Mouse (Mus musculus): ENCODE data around the gene Ufc1. TPM values are rescaled to one million over a fixed set of nuclear protein-coding genes. Genes with fewer than 3 reads are reported as not detected.
A peak's percentile ranks its signal among the peaks of the same experiment; 100 is the strongest.

Gene Ufc1
- total and polyA plus RNA-seq, 3 experiments, result 71.4 to 115 (median 98.4) TPM

- no peaks in the 10 kb centered on the region for H3K79me2 ChIP-seq (replicated peaks; ENCODE audit: control insufficient read depth, extremely low read depth, insufficient read depth, poor library complexity, severe bottlenecking)
- 0 out of 4 replicates have a peak, but pooled peaks cover 0 to 5% of the 10 kb centered on the region in 2 experiments for H3K4me1 ChIP-seq (ENCODE audit: control insufficient read depth in 1 of 2, insufficient read depth in 2 of 2)
- H3K4me2 ChIP-seq (ENCODE audit: insufficient read depth, low read depth, poor library complexity, severe bottlenecking), result no peak overlapping the region
- dilution Hi-C loops (cut with MboI; ENCODE audit: extremely low pct_ligation_motif_present, extremely low pct_unique_long_range_greater_than_20kb, low sequenced_read_pairs) (no loop called here), in situ Hi-C loops (cut with MboI; ENCODE audit: low pct_ligation_motif_present, low pct_unique_long_range_greater_than_20kb, low sequenced_read_pairs) (no loop called here)
- H3K9ac ChIP-seq (ENCODE audit: insufficient read depth, low read depth), result no peak overlapping the region
- TF ChIP-seq KAT2A (IDR thresholded peaks at IDR 0.05; ENCODE audit: insufficient replicate concordance, low read length) (no peak), GABPA (IDR thresholded peaks at IDR 0.05; ENCODE audit: insufficient replicate concordance, low read depth, low read length) (no peak), MAFK (IDR thresholded peaks at IDR 0.05; ENCODE audit: insufficient replicate concordance, low read length) (no peak), CHD1 (IDR thresholded peaks at IDR 0.05; ENCODE audit: low read depth, low read length) (no peak), BHLHE40 (IDR thresholded peaks at IDR 0.05; ENCODE audit: low read depth, low read length) (no peak), POLR2A (IDR thresholded peaks at IDR 0.05; ENCODE audit: low read depth, low read length) (no peak), CHD2 (IDR thresholded peaks at IDR 0.05; ENCODE audit: low read length) (no peak), SMC3 (IDR thresholded peaks at IDR 0.05; ENCODE audit: low read depth, low read length) (no peak), TBP (conservative IDR thresholded peaks at IDR 0.05; ENCODE audit: low read depth, low read length) (no peak)
- H3K4me3 ChIP-seq (replicated peaks in 1 of 3; ENCODE audit: low read depth in 2 of 3, low read length in 2 of 3, poor library complexity in 1 of 3), result no peak overlapping the region
- no peak overlapping the region for H3K27ac ChIP-seq (ENCODE audit: insufficient read depth, low read depth)
- H3K36me3 ChIP-seq (replicated peaks in 1 of 2; ENCODE audit: control insufficient read depth in 1 of 2, insufficient read depth in 1 of 2, low read length in 1 of 2), result no peaks in the 10 kb centered on the region
- peaks cover 40% of the 10 kb centered on the region for H3K27me3 ChIP-seq (replicated peaks)
- no peaks in the 10 kb centered on the region for H3K9me3 ChIP-seq (replicated peaks; ENCODE audit: low read length)
- DNase-seq (ENCODE audit: extremely low read depth), result no peak
Measured at GRCm38 (mm10) chr1:171263185-171263611, 31.6 kb downstream of the Ufc1 start.

- in situ Hi-C loops (cut with MboI; ENCODE audit: low pct_ligation_motif_present, low pct_unique_long_range_greater_than_20kb, low sequenced_read_pairs), result no loop called here
- Histone ChIP-seq H3K27me3 (replicated peaks) (peaks cover 43% of the 10 kb centered on the region), H3K79me2 (replicated peaks; ENCODE audit: control insufficient read depth, extremely low read depth, insufficient read depth, poor library complexity, severe bottlenecking) (no peaks in the 10 kb centered on the region), H3K4me1 (ENCODE audit: control insufficient read depth in 1 of 2, insufficient read depth in 2 of 2) (0 out of 4 replicates have a peak, but pooled peaks cover 0 to 5% of the 10 kb centered on the region in 2 experiments), H3K9ac (ENCODE audit: insufficient read depth, low read depth) (no peak overlapping the region), H3K9me3 (replicated peaks; ENCODE audit: low read length) (no peaks in the 10 kb centered on the region), H3K27ac (ENCODE audit: insufficient read depth, low read depth) (no peak overlapping the region), H3K4me3 (replicated peaks in 1 of 3; ENCODE audit: low read depth in 2 of 3, low read length in 2 of 3, poor library complexity in 1 of 3) (no peak overlapping the region), H3K4me2 (ENCODE audit: insufficient read depth, low read depth, poor library complexity, severe bottlenecking) (peak overlapping the region; percentile 55), H3K36me3 (replicated peaks in 1 of 2; ENCODE audit: control insufficient read depth in 1 of 2, insufficient read depth in 1 of 2, low read length in 1 of 2) (no peaks in the 10 kb centered on the region)
- TF ChIP-seq MAZ (IDR thresholded peaks at IDR 0.05; ENCODE audit: low read depth, low read length), result no peak
- TF ChIP-seq ZKSCAN1 (IDR thresholded peaks at IDR 0.05; ENCODE audit: borderline replicate concordance, low read depth, low read length), result no peak
- dilution Hi-C loops (cut with MboI; ENCODE audit: extremely low pct_ligation_motif_present, extremely low pct_unique_long_range_greater_than_20kb, low sequenced_read_pairs), result no loop called here
- no peak for DNase-seq (ENCODE audit: extremely low read depth)
Measured at GRCm38 (mm10) chr1:171262594-171263130, 32.2 kb downstream of the Ufc1 start.

GRCm38 (mm10) chr1:171260316-171260715 is 34.5 kb downstream of the Ufc1 start:
- Histone ChIP-seq H3K27ac (ENCODE audit: insufficient read depth, low read depth) (no peak overlapping the region), H3K4me3 (replicated peaks in 1 of 3; ENCODE audit: low read depth in 2 of 3, low read length in 2 of 3, poor library complexity in 1 of 3) (no peak overlapping the region), H3K9ac (ENCODE audit: insufficient read depth, low read depth) (no peak overlapping the region), H3K4me1 (ENCODE audit: control insufficient read depth in 1 of 2, insufficient read depth in 2 of 2) (0 out of 4 replicates have a peak, but pooled peaks cover 0 to 5% of the 10 kb centered on the region in 2 experiments), H3K27me3 (replicated peaks) (peaks cover 43% of the 10 kb centered on the region), H3K36me3 (replicated peaks in 1 of 2; ENCODE audit: control insufficient read depth in 1 of 2, insufficient read depth in 1 of 2, low read length in 1 of 2) (no peaks in the 10 kb centered on the region), H3K79me2 (replicated peaks; ENCODE audit: control insufficient read depth, extremely low read depth, insufficient read depth, poor library complexity, severe bottlenecking) (no peaks in the 10 kb centered on the region), H3K9me3 (replicated peaks; ENCODE audit: low read length) (no peaks in the 10 kb centered on the region), H3K4me2 (ENCODE audit: insufficient read depth, low read depth, poor library complexity, severe bottlenecking) (no peak overlapping the region)
- in situ Hi-C loops (cut with MboI; ENCODE audit: low pct_ligation_motif_present, low pct_unique_long_range_greater_than_20kb, low sequenced_read_pairs), result no loop called here
- DNase-seq (ENCODE audit: extremely low read depth), result no peak
- dilution Hi-C loops (cut with MboI; ENCODE audit: extremely low pct_ligation_motif_present, extremely low pct_unique_long_range_greater_than_20kb, low sequenced_read_pairs), result no loop called here
- TF ChIP-seq TCF12 (IDR thresholded peaks at IDR 0.05; ENCODE audit: low read depth, low read length) (no peak), MAFK (IDR thresholded peaks at IDR 0.05; ENCODE audit: insufficient replicate concordance, low read length) (no peak), POLR2A (IDR thresholded peaks at IDR 0.05; ENCODE audit: low read depth, low read length) (no peak), ETS1 (conservative IDR thresholded peaks at IDR 0.05; ENCODE audit: low read depth, low read length) (no peak), EP300 (IDR thresholded peaks at IDR 0.05; ENCODE audit: low read length) (no peak), NRF1 (IDR thresholded peaks at IDR 0.05; ENCODE audit: low read depth, low read length) (no peak), TBP (conservative IDR thresholded peaks at IDR 0.05; ENCODE audit: low read depth, low read length) (no peak), HCFC1 (IDR thresholded peaks at IDR 0.05; ENCODE audit: low read depth, low read length) (no peak), CTCF (conservative IDR thresholded peaks at IDR 0.05 in 1 of 2, IDR thresholded peaks at IDR 0.05 in 1 of 2; ENCODE audit: low read depth in 2 of 2, low read length in 2 of 2) (no peak), MYC (IDR thresholded peaks at IDR 0.05; ENCODE audit: low read depth, low read length) (no peak), USF2 (conservative IDR thresholded peaks at IDR 0.05; ENCODE audit: low read depth, low read length) (no peak), UBTF (IDR thresholded peaks at IDR 0.05; ENCODE audit: low read depth, low read length) (no peak), IRF4 (IDR thresholded peaks at IDR 0.05; ENCODE audit: low read depth, low read length) (no peak), USF1 (IDR thresholded peaks at IDR 0.05; ENCODE audit: low read depth, low read length) (no peak), ZKSCAN1 (IDR thresholded peaks at IDR 0.05; ENCODE audit: borderline replicate concordance, low read depth, low read length) (no peak), MAZ (IDR thresholded peaks at IDR 0.05; ENCODE audit: low read depth, low read length) (no peak), NELFE (IDR thresholded peaks at IDR 0.05; ENCODE audit: low read depth, low read length) (no peak), RAD21 (IDR thresholded peaks at IDR 0.05; ENCODE audit: low read depth, low read length) (no peak), JUND (conservative IDR thresholded peaks at IDR 0.05; ENCODE audit: low read depth, low read length) (no peak)
